Mouse (Mus musculus): ENCODE data around the gene AC161166.1.

AC161166.1 gene

GRCm38 (mm10) chr7:24482208-24483020 lies 29.8 kb downstream of the AC161166.1 start:
- no peak for DNase-seq

- peak; percentile 70 to 74 for DNase-seq
Observed at GRCm38 (mm10) chr7:24481474-24482207, 30.6 kb downstream of the AC161166.1 start, which contains the start of gene Cadm4. TSS of gene Cadm4 (plus strand) at chr7:24482023.

GRCm38 (mm10) chr7:24480986-24481473 lies 31.2 kb downstream of the AC161166.1 start:
- no peak for DNase-seq

GRCm38 (mm10) chr7:24480121-24480941 lies 31.9 kb downstream of the AC161166.1 start:
- no peak for DNase-seq

GRCm38 (mm10) chr7:24479685-24480084 lies 32.6 kb downstream of the AC161166.1 start:
- DNase-seq: no peak

GRCm38 (mm10) chr7:24478911-24479310 lies 33.3 kb downstream of the AC161166.1 start:
- DNase-seq: no peak

- DNase-seq: no peak
Observed at GRCm38 (mm10) chr7:24476856-24477255, 35.4 kb downstream of the AC161166.1 start.

- no peak for DNase-seq
Observed at GRCm38 (mm10) chr7:24476338-24476737, 35.9 kb downstream of the AC161166.1 start.

GRCm38 (mm10) chr7:24474811-24475506 lies 37.3 kb downstream of the AC161166.1 start:
- no peak for DNase-seq

GRCm38 (mm10) chr7:24473913-24474529 lies 38.2 kb downstream of the AC161166.1 start:
- DNase-seq: peak; percentile 51 to 53

GRCm38 (mm10) chr7:24472937-24473336 lies 39.3 kb downstream of the AC161166.1 start:
- DNase-seq: no peak

- no peak for DNase-seq
Observed at GRCm38 (mm10) chr7:24472442-24472841, 39.8 kb downstream of the AC161166.1 start.

- DNase-seq: peak; percentile 34 to 49
Observed at GRCm38 (mm10) chr7:24470356-24470755, 41.9 kb downstream of the AC161166.1 start.

- no peak for DNase-seq
Observed at GRCm38 (mm10) chr7:24469126-24469525, 43.1 kb downstream of the AC161166.1 start.

- no peak for DNase-seq
Observed at GRCm38 (mm10) chr7:24467886-24468285, 44.4 kb downstream of the AC161166.1 start.

GRCm38 (mm10) chr7:24466835-24467234 lies 45.4 kb downstream of the AC161166.1 start:
- no peak for DNase-seq

- peak; percentile 69 to 76 for DNase-seq
Observed at GRCm38 (mm10) chr7:24462388-24463319, 49.6 kb downstream of the AC161166.1 start, which contains the start of gene Plaur. TSS of gene Plaur (plus strand) at chr7:24462484.

- peak; percentile 76 to 85 for DNase-seq
Observed at GRCm38 (mm10) chr7:24461376-24462051, 50.7 kb downstream of the AC161166.1 start.

Data from lung, adult 18-20 months (tissue).